Mouse (Mus musculus) myocyte (in vitro differentiated cells): ENCODE data around the gene Ccng2.

Experiments used
- CEBPB ChIP-seq: IDR thresholded peaks from 2 replicates; pipeline ENCODE4 v1.6.1; 2011; ENCODE audit warnings: mild to moderate bottlenecking, moderate library complexity; ENCODE audit not compliant: poor library complexity, insufficient read depth, severe bottlenecking
- E2F4 ChIP-seq: IDR thresholded peaks from one replicate; pipeline ENCODE4 v1.6.1; 2011; ENCODE audit warnings: mild to moderate bottlenecking, control low read depth, moderate library complexity; ENCODE audit not compliant: insufficient read depth
- MAX ChIP-seq: IDR thresholded peaks from one replicate; pipeline ENCODE4 v1.6.1; 2011; ENCODE audit warnings: low read depth, mild to moderate bottlenecking, control low read depth
- MYOD1 ChIP-seq, 3 experiments: IDR thresholded peaks; one replicate each; pipeline ENCODE4 v1.6.1; 2011; ENCODE audit warnings: control low read depth in 2 of 3, low read depth in 2 of 3, mild to moderate bottlenecking in 2 of 3, moderate library complexity in 1 of 3; ENCODE audit not compliant: insufficient read length in 2 of 3, control insufficient read depth in 1 of 3
- MYOG ChIP-seq, 3 experiments: IDR thresholded peaks; one replicate each; pipeline ENCODE4 v1.6.1; 2011; ENCODE audit warnings: control low read depth in 2 of 3, low read depth in 2 of 3, mild to moderate bottlenecking in 2 of 3; ENCODE audit not compliant: insufficient read length in 2 of 3, control insufficient read depth in 1 of 3, insufficient read depth in 1 of 3
- POLR2A ChIP-seq: IDR thresholded peaks from one replicate; pipeline ENCODE4 v1.6.1; 2011; ENCODE audit warnings: low read depth, mild to moderate bottlenecking, control low read depth, moderate library complexity; ENCODE audit not compliant: insufficient read length
- POLR2AphosphoS2 ChIP-seq: IDR thresholded peaks from one replicate; pipeline ENCODE4 v1.6.1; 2011; ENCODE audit warnings: low read depth, control low read depth; ENCODE audit not compliant: insufficient read length
- TCF12 ChIP-seq: IDR thresholded peaks from one replicate; pipeline ENCODE4 v1.6.1; 2011; ENCODE audit warnings: mild to moderate bottlenecking, control low read depth; ENCODE audit not compliant: poor library complexity, insufficient read depth, severe bottlenecking
- USF1 ChIP-seq: IDR thresholded peaks from one replicate; pipeline ENCODE4 v1.6.1; 2011; ENCODE audit warnings: low read depth, mild to moderate bottlenecking, control low read depth, moderate library complexity

GRCm38 (mm10) chr5:93263396-93264075 is 3.5 kb upstream of the Ccng2 start:
- TF ChIP-seq POLR2A (no peak), CEBPB (no peak), USF1 (no peak), E2F4 (no peak), POLR2AphosphoS2 (no peak), MAX (no peak), MYOD1 (IDR thresholded peaks at IDR 0.05; ENCODE audit: control insufficient read depth in 1 of 3, insufficient read length in 2 of 3, low read depth in 2 of 3) (no peak), TCF12 (no peak), MYOG (IDR thresholded peaks at IDR 0.05; ENCODE audit: control insufficient read depth in 1 of 3, insufficient read depth in 1 of 3, insufficient read length in 2 of 3, low read depth in 2 of 3) (no peak)
